Mouse (Mus musculus) testis, adult 2 months (tissue): ENCODE data around the gene Clcn3.

Experiments used
- CTCF ChIP-seq: fragments of 200-500 bp; IDR thresholded peaks from 2 replicates; pipeline ENCODE4 v1.5.1; 2012; ENCODE audit warnings: low read depth, mild to moderate bottlenecking, inconsistent platforms, low read length, moderate library complexity; ENCODE audit not compliant: control insufficient read depth, insufficient read depth, insufficient replicate concordance
- POLR2A ChIP-seq: fragments of 200-500 bp; IDR thresholded peaks from 2 replicates; pipeline ENCODE4 v1.6.1; 2012; ENCODE audit warnings: low read depth, mild to moderate bottlenecking, inconsistent platforms, low read length, moderate library complexity; ENCODE audit not compliant: control insufficient read depth

GRCm38 (mm10) chr8:60878617-60879016 lies 104.5 kb downstream of the Clcn3 start:
- no peak for TF ChIP-seq CTCF
- no peak for TF ChIP-seq POLR2A
